Mouse (Mus musculus) urinary bladder, postnatal 25 days (tissue): ENCODE measurements at regions not wholly inside any gene's neighbourhood (a gene's known extent, or its start where the extent isn't known, plus 50 kb on each side); places are given as distances from the start of the nearest gene placed in this dataset.

Source experiments
- DNase-seq: peaks from one replicate; pipeline ENCODE4 v3.0.0; 2022; ENCODE audit warnings: low spot score

GRCm38 (mm10) chr11:7508861-7509260, 295.1 kb upstream of the Igfbp3 start:
- no peak for DNase-seq

GRCm38 (mm10) chr11:7506421-7506945, 292.8 kb upstream of the Igfbp3 start:
- DNase-seq: no peak

DNA sequence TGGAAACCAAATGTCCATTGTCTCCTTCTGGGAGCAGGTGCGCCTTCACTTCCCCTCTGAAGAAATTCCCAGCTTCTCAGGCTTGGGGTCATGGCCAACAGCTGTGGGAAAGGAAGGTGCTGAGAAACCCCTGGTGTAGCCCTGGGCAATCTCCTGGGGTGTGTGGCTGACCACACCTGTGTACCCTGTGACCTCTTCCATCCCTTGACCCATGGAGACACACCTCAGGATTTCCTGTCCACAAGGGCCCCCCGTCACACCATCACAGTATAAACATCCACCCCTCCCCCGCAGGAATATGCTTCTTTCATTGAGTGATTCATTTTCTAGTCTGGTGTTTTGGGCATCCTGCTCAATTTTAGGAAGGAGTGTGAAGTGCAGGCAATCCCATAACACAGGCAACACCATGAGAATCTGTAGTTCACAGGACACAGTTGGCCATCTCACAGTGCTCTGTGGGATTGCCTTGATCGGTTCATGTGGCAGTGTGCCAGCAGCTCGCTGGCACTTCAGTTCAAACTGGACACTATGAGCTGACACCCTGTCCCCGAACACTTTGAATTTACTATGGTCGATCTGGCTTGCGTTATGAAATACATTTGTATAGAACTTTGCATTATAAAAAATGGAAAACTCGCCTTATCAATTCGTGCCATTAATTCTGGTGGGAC, 291.1 kb upstream of the Igfbp3 start:
- DNase-seq: no peak

DNA sequence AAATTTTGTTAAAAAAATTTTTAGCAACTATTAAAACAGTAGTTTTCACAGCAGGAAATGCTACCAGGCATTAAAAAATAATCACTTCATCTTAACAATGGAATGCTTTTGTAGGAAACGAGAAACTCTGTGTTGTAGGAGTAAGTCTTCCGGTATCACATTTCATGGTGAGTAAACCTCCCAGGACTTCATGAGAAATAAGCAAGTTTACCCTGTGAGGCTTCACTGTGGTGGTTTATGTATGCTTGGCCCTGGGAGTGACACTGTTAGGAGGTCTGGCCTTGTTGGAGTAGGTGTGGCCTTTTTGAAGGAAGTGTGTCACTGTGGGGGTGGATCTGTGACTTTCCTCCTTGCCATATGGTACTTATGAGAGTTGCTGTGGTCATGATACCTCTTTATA, 289.0 kb upstream of the Igfbp3 start:
- no peak for DNase-seq

DNA sequence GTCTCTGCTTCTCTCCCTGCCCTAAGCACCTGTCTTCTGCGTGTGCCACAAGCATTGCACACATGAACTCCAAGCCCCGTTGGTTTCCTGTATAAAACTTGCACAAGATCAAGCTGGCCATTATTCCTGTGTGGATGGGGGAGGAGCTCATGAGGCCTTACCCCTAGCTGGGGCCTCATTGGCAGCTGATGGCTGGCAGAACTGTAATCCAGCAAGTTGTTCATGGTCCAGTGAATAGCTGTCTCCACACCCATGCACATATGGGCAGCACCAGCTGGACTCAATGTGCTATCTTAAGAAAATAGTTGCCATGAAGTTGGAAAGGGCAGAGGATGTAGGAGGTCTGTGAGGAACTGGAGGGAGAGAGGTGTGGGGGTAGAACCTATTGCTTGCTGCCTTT, 288.3 kb upstream of the Igfbp3 start:
- DNase-seq: no peak

GRCm38 (mm10) chr11:7497803-7498202, 284.1 kb upstream of the Igfbp3 start:
- DNase-seq: no peak

DNA sequence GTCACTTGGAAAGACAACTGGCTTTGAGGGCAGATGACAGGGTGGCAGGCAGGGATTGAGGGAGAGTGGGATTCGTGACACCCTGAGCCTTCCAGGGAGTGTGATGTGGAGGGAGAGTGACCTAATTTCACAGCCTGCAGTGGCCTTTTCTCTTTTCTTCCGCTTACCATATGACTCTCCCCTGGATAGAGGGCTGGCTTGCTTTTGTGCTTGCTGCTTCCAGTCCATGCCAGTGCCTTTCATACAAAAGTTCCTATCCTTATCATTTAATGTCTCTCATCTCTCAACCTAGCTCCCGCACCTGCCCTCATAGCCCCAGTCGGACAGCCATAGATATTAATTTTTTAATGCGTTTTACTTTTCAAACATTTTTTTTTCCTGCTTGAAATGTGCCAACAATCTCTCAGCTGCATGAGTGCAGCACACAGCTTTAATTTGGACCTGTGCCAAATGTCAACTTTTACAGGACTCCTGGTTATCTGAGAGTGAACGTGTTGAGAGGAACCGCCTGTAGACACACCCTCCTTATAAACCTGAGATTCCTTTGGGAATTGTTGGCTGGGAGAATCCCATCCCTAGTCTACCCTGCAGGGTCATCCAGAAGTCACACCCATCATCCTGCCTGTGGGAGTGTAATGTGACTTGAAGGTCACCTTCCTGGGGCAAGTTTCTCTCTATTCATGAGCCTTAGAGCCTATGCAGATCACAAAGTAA, 260.3 kb upstream of the Igfbp3 start:
- DNase-seq: no peak

DNA sequence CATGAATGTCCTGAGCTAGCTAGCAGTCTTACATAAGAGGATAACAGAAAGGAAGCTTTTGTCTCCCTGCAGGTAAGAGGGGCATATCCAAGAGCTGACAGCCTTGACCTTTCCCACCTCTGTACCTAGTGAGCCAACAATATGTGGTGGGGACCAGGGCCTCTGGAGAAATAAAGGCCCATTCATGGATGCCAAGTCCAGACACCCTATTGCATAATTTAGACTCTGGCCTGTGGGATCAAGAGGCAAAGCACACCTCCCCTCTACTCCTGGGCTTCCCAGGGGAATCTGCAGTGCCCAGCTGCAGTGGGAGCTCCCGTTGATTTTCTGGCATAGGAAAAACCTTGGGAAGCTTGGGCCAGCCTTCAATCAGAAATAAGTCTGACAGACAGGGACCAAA, 251.8 kb upstream of the Igfbp3 start:
- no peak for DNase-seq

GRCm38 (mm10) chr11:7461956-7462771, 248.4 kb upstream of the Igfbp3 start:
- no peak for DNase-seq

DNA sequence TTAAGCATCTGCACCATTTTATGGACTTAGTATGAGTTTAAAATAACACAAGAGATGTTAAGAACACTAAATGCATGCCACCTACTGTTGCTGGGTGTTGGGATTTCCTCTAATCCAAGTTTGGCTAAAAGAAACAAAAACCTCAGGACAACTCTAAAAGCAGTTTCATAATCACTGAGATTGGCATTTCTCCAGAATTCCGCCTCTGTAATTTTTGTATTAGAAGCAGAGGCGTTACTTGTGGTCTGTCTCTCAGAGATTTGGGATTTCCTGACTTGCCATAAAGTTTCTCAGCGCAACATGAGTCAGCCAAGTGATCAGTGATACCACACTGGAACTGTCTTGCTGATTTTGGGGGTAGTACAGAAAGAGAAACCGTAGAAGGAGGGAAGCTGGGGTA, 238.0 kb upstream of the Igfbp3 start:
- DNase-seq: no peak

DNA sequence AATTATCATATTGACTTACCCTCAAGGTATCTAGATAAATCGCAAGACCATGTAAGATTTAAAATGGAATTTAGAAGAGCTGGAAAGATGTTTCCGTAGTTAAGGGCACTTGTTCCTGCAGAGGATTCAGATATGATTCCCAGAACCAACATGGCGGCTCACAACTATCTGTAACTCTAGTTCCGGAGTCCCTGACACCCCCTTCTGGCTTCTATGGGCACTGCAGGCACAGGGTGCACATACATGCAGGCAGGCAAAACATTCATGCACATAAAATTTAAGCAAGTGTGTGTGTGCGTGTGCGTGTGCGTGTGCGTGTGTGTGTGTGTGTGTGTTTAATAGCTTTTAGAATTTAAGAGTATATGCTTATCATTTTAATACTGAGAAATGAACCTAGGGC, 230.8 kb upstream of the Igfbp3 start:
- no peak for DNase-seq

GRCm38 (mm10) chr11:7439276-7439675, 225.6 kb upstream of the Igfbp3 start:
- no peak for DNase-seq

DNA sequence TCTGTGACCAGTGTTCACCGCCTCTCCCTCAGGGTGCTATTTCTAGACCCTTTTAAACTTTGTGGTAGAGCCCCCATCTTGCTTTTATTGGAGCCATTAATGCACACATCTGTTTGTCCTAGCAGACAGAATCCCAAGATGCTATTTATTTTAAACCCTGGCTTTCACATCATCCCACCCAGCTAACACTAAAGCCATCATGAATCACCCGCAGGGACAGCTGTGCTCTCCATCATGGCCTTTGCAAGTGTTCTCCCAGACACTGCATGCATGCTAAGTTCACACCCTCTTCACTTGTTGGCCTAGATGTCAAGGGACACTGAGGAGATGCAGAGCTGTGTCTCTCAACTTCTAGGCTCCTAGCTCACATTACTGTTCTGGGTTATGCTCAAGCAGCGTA, 220.9 kb upstream of the Igfbp3 start:
- no peak for DNase-seq

DNA sequence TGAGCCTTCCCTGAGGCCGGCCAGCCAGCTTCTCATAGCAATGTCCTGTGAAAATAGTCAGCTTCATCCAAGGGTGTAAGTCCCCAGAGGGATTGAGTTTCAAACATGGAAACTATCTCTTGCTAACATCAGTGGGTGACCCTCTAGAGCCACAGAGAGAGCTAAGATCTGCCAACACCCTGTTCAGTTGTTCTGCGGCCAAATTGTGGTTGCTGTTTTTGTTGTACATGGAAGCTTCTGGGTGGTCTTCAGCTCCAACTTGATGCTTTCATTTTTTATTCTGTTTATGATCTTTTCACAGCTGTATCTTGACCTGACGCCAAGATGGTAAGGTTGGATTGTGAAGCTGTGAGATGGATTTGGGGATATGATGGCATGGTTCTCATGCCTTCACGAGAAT, 214.0 kb upstream of the Igfbp3 start:
- no peak for DNase-seq

- DNase-seq: no peak
These were observed 211.5 kb upstream of the Igfbp3 start for GRCm38 (mm10) chr11:7425233-7425632.

- DNase-seq: no peak
These were observed 210.4 kb upstream of the Igfbp3 start for GRCm38 (mm10) chr11:7424082-7424471.

DNA sequence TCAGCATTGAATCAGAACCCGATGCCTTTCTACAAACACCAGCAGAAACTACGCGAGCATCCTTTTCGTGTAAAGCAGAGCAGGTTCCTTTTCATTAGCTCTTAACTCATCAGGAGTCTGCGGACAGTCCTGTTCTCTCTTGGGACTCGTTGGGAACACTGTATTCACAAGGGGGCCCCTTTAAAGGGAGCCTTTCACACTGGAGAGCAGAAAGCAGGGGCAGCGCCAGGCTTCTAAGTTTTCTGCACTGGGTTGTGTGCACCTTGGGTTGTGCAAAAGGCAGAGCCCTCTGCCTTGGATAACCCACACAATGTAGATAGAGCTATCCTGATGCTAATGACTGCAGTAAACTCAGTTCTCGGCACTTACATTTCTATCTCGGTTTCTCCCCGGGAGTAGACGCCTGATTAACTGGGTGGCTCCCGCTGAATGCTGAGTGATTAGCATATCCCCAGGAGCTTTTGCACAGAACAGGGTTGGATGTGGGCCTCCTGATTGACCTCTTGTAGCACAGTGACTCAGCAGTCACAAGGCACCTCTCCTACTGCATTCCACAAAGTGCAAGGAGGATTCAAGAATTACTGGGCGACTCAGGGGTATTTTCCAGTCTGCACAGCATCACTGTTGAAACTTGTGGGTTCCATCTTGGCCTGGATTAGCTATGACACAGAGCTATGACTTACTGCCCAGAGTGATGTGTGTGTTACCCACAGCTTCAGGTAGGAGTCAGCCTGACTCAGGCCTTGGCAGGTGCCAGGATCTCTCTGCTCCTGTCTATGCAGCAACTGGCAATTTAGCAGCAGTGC, 209.8 kb upstream of the Igfbp3 start:
- DNase-seq: peak; percentile 6

DNA sequence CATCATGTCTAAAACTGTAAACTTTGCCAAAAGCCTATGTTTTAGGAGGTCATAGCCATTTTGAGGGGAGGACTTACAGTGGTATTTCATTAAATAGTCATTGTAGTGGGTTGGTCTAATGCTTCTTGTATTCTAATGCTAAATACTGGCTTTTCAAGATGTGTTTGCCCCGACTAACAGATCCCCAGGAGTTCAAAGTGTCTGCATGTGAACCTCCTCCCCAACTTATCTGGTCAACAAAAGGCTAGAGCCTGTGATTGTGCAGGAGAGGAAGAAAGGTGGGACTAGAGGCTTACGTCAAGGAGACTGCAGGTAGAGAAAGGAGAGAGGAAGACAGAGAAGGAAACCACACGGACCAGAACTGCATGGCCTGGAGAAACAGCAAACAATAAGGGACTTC, 198.9 kb upstream of the Igfbp3 start:
- DNase-seq: no peak

- no peak for DNase-seq
These were observed 195.3 kb upstream of the Igfbp3 start for GRCm38 (mm10) chr11:7408992-7409391.

- DNase-seq: no peak
These were observed 190.9 kb upstream of the Igfbp3 start for GRCm38 (mm10) chr11:7404666-7405065.

GRCm38 (mm10) chr11:7371835-7372234, 158.1 kb upstream of the Igfbp3 start:
- DNase-seq: no peak

GRCm38 (mm10) chr11:7361388-7361787, 147.7 kb upstream of the Igfbp3 start:
- DNase-seq: no peak
